Mouse (Mus musculus): ENCODE data around the gene Noct.

DNA sequence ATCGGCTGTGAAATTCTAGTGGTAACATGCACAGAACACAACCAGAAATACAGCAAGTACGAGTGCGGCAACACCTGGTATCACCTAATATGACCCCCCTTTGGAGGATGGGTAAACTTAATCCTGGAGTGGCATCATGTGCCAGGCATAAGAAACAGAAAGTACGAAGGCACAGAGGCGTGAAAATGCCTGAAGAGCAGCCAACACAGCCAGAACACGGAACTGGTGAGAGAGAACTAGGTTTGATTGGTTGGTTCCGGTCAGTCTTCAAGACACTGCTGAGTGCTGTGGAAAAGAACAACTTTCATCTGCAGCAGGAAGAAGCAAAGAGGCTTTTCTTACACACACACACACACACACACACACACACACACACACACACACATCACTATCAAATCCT lies 38.8 kb upstream of the Noct start:
- TF ChIP-seq EP300 (IDR thresholded peaks at IDR 0.05; ENCODE audit: low read depth) (no peak), CTCF (IDR thresholded peaks at IDR 0.05; ENCODE audit: low read depth) (no peak)

All from heart, postnatal 0 days (tissue).